Mouse (Mus musculus): ENCODE measurements at regions not wholly inside any gene's neighbourhood (a gene's known extent, or its start where the extent isn't known, plus 50 kb on each side); places are given as distances from the start of the nearest gene placed in this dataset.

GRCm38 (mm10) chr3:51019650-51020346, 204.4 kb upstream of the Noct start:
- no peak for DNase-seq (ENCODE audit: low spot score in 2 of 2)

- no peak for DNase-seq (ENCODE audit: low spot score in 2 of 2)
Measured at GRCm38 (mm10) chr3:51024655-51025054, 199.6 kb upstream of the Noct start.

GRCm38 (mm10) chr3:51031821-51032220, 192.4 kb upstream of the Noct start:
- no peak for DNase-seq (ENCODE audit: low spot score in 2 of 2)

GRCm38 (mm10) chr3:51033292-51033691, 191.0 kb upstream of the Noct start:
- no peak for DNase-seq (ENCODE audit: low spot score in 2 of 2)

- no peak for DNase-seq (ENCODE audit: low spot score in 2 of 2)
Measured at GRCm38 (mm10) chr3:51036700-51037306, 187.4 kb upstream of the Noct start.

- DNase-seq (ENCODE audit: low spot score in 2 of 2), result no peak
Measured at GRCm38 (mm10) chr3:51042223-51042846, 181.9 kb upstream of the Noct start.

GRCm38 (mm10) chr3:51048739-51049138, 175.5 kb upstream of the Noct start:
- no peak for DNase-seq (ENCODE audit: low spot score in 2 of 2)

- no peak for DNase-seq (ENCODE audit: low spot score in 2 of 2)
Measured at GRCm38 (mm10) chr3:51050156-51050555, 174.1 kb upstream of the Noct start.

- DNase-seq (ENCODE audit: low spot score in 2 of 2), result no peak
Measured at GRCm38 (mm10) chr3:51055004-51055403, 169.2 kb upstream of the Noct start.

GRCm38 (mm10) chr3:51064201-51064600, 160.0 kb upstream of the Noct start:
- no peak for DNase-seq (ENCODE audit: low spot score in 2 of 2)

- no peak for DNase-seq (ENCODE audit: low spot score in 2 of 2)
Measured at GRCm38 (mm10) chr3:51066373-51066772, 157.9 kb upstream of the Noct start.

- no peak for DNase-seq (ENCODE audit: low spot score in 2 of 2)
Measured at GRCm38 (mm10) chr3:51072417-51072816, 151.8 kb upstream of the Noct start.

GRCm38 (mm10) chr3:51073003-51073679, 151.1 kb upstream of the Noct start:
- DNase-seq (ENCODE audit: low spot score in 2 of 2), result no peak

- no peak for DNase-seq (ENCODE audit: low spot score in 2 of 2)
Measured at GRCm38 (mm10) chr3:51073743-51074319, 150.4 kb upstream of the Noct start.

GRCm38 (mm10) chr3:51075219-51075920, 148.9 kb upstream of the Noct start:
- DNase-seq (ENCODE audit: low spot score in 2 of 2), result no peak

GRCm38 (mm10) chr3:51078459-51078858, 145.8 kb upstream of the Noct start:
- no peak for DNase-seq (ENCODE audit: low spot score in 2 of 2)

- no peak for DNase-seq (ENCODE audit: low spot score in 2 of 2)
Measured at GRCm38 (mm10) chr3:51080415-51080814, 143.8 kb upstream of the Noct start.

- no peak for DNase-seq (ENCODE audit: low spot score in 2 of 2)
Measured at GRCm38 (mm10) chr3:51080855-51081254, 143.4 kb upstream of the Noct start.

- DNase-seq (ENCODE audit: low spot score in 2 of 2), result no peak
Measured at GRCm38 (mm10) chr3:51082831-51083575, 141.2 kb upstream of the Noct start.

GRCm38 (mm10) chr3:51083583-51083982, 140.7 kb upstream of the Noct start:
- DNase-seq (ENCODE audit: low spot score in 2 of 2), result no peak

- DNase-seq (ENCODE audit: low spot score in 2 of 2), result no peak
Measured at GRCm38 (mm10) chr3:51086441-51086849, 137.8 kb upstream of the Noct start.

Measured in natural killer cell, adult 2 months (primary cell).